In the genomic region with DNA sequence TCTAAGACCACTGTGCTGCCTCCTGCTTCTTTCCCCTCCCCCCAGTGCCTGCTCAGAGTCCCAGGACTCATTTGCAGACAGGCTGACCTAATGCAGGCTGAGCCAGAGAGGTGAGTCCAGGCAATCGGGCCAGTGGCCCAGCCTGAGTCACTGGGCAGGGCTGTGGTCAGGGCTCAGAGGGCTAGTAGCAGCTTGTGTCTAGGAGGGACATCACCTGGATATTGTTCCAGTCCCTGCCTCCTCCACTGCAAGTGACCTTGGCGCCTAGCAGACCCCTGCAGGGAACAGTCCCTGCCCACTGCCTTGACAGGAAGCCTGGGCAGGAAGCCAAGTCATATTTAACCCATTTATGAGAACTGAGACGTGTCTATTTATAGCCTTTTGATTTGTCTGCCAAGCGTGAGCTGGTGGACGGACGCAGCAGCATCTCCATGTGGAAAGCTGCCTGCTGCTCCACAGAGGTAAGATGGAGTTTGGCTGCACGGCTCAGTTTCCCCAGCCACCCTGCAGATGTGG, we compare ENCODE assay signal across 8 mouse cellular contexts. TPM values are rescaled to one million over a fixed set of nuclear protein-coding genes. Genes with fewer than 3 reads are reported as not detected.
DNase-seq lines count a peak whose midpoint lies in the region; ATAC-seq and TF ChIP-seq lines count a peak whose summit lies in the region.

No protein-coding gene starts in this region.

- no peaks in the 10 kb centered on the region for H3K27me3 ChIP-seq in forebrain, postnatal 0 days (ENCODE audit: insufficient read depth, low read length)
- no peaks in the 10 kb centered on the region for H3K27me3 ChIP-seq in forebrain, embryonic 15.5 days
- H3K27me3 ChIP-seq in liver, embryonic 11.5 days (replicated peaks; ENCODE audit: control insufficient read depth, insufficient read depth, low read length): no peaks in the 10 kb centered on the region

- H3K9me3 ChIP-seq in forebrain, postnatal 0 days (ENCODE audit: low read length): no peaks in the 10 kb centered on the region
- no peaks in the 10 kb centered on the region for H3K9me3 ChIP-seq in forebrain, embryonic 15.5 days
- no peaks in the 10 kb centered on the region for H3K9me3 ChIP-seq in liver, embryonic 11.5 days (ENCODE audit: control insufficient read depth, low read length)

- no peak overlapping the region for H3K9ac ChIP-seq in forebrain, postnatal 0 days
- H3K9ac ChIP-seq in forebrain, embryonic 15.5 days (replicated peaks): no peak overlapping the region
- H3K9ac ChIP-seq in liver, embryonic 11.5 days (ENCODE audit: low read depth, low read length): no peak overlapping the region

- H3K4me3 ChIP-seq in forebrain, postnatal 0 days (ENCODE audit: low read depth, low read length): no peak overlapping the region
- H3K4me3 ChIP-seq in forebrain, embryonic 15.5 days: no peak overlapping the region
- no peak overlapping the region for H3K4me3 ChIP-seq in liver, embryonic 11.5 days (ENCODE audit: low read depth, low read length)

- H3K36me3 ChIP-seq in forebrain, postnatal 0 days (ENCODE audit: insufficient read depth): no peaks in the 10 kb centered on the region
- no peaks in the 10 kb centered on the region for H3K36me3 ChIP-seq in forebrain, embryonic 15.5 days
- H3K36me3 ChIP-seq in liver, embryonic 11.5 days (ENCODE audit: control insufficient read depth, insufficient read depth, low read length): no peaks in the 10 kb centered on the region

- H3K27ac ChIP-seq in forebrain, postnatal 0 days (ENCODE audit: low read depth, low read length): no peak overlapping the region
- no peak overlapping the region for H3K27ac ChIP-seq in forebrain, embryonic 15.5 days (replicated peaks)
- H3K27ac ChIP-seq in liver, embryonic 11.5 days (ENCODE audit: low read depth, low read length): no peak overlapping the region

- peak; percentile 45 for DNase-seq in forebrain, postnatal 0 days
- DNase-seq in adrenal gland, postnatal 14 days: peak; percentile 87
- DNase-seq in frontal cortex, postnatal 36 days (ENCODE audit: low spot score in 2 of 2): peak; percentile 5 to 26
- DNase-seq in induced T-regulatory cell, adult 2 months (ENCODE audit: low read depth): peak; percentile 78
- DNase-seq in liver, embryonic 11.5 days (ENCODE audit: low spot score): no peak
- DNase-seq in ovary, adult 18-20 months (ENCODE audit: low spot score): peak; percentile 57
- peak; percentile 22 for DNase-seq in thymus, postnatal 0 days (ENCODE audit: low spot score)

- 31% methylated on average over 7 of the region's 7 CpGs for WGBS in forebrain, postnatal 0 days
- 41% methylated on average over 7 of the region's 7 CpGs for WGBS in forebrain, embryonic 15.5 days
- 20% methylated on average over 7 of the region's 7 CpGs for WGBS in liver, embryonic 11.5 days

- H3K4me2 ChIP-seq in forebrain, postnatal 0 days (ENCODE audit: low read depth): no peak overlapping the region
- H3K4me2 ChIP-seq in forebrain, embryonic 15.5 days (replicated peaks): no peak overlapping the region
- H3K4me2 ChIP-seq in liver, embryonic 11.5 days: peak overlapping the region; percentile 10; the same call in 1 of the 2 replicates

- peak; percentile 25; the same call in 1 of the 2 replicates for ATAC-seq in forebrain, postnatal 0 days
- no peak for ATAC-seq in forebrain, embryonic 15.5 days (replicated peaks)
- ATAC-seq in liver, embryonic 11.5 days (replicated peaks; ENCODE audit: low FRiP score): peak; percentile 39; the same call in 1 of the 2 replicates

- no peak for TF ChIP-seq CTCF in forebrain, postnatal 0 days (IDR thresholded peaks at IDR 0.05; ENCODE audit: low read depth)

- no peaks in the 10 kb centered on the region for H3K4me1 ChIP-seq in forebrain, postnatal 0 days (ENCODE audit: insufficient read depth)
- H3K4me1 ChIP-seq in forebrain, embryonic 15.5 days: no peaks in the 10 kb centered on the region
- H3K4me1 ChIP-seq in liver, embryonic 11.5 days (replicated peaks; ENCODE audit: control insufficient read depth, insufficient read depth, low read length): peaks cover 8% of the 10 kb centered on the region; the same call in 1 of the 2 replicates

RNA-seq across cellular contexts. Expression of gene Fam187b, which starts 27.0 kb away (rescaled TPM):
- 0.08 and 0.48 TPM in 2 replicates for total RNA-seq in forebrain, postnatal 0 days (2014; rRNA removed)
- polyA plus RNA-seq in forebrain, postnatal 0 days (2015; fragmentation: Nextera tagmentation; extraction: Ambion mirVana): 0.50 and 0.78 TPM in 2 replicates
- polyA plus RNA-seq in forebrain, embryonic 15.5 days (2015; fragmentation: Nextera tagmentation; extraction: Ambion mirVana): 0.34 and 0.62 TPM in 2 replicates
- total RNA-seq in adrenal gland, postnatal 14 days (2021): 0.34 and 1.1 TPM in 2 replicates
- polyA plus RNA-seq in liver, embryonic 11.5 days (2014; fragmentation: Nextera tagmentation; extraction: Ambion mirVana): 3.2 and 4.1 TPM in 2 replicates
- 1.3 and 1.6 TPM in 2 replicates for polyA plus RNA-seq in thymus, postnatal 0 days (2015; fragmentation: Nextera tagmentation; extraction: Ambion mirVana)

RNA-seq across cellular contexts. Expression of gene Lsr, which starts 27.3 kb away (rescaled TPM):
- total RNA-seq in forebrain, postnatal 0 days (2014; rRNA removed): 17.6 and 19.3 TPM in 2 replicates
- 25.1 and 25.9 TPM in 2 replicates for polyA plus RNA-seq in forebrain, postnatal 0 days (2015; fragmentation: Nextera tagmentation; extraction: Ambion mirVana)
- 16.0 and 20.0 TPM in 2 replicates for polyA plus RNA-seq in forebrain, embryonic 15.5 days (2015; fragmentation: Nextera tagmentation; extraction: Ambion mirVana)
- total RNA-seq in adrenal gland, postnatal 14 days (2021): 6.7 and 19.9 TPM in 2 replicates
- polyA plus RNA-seq in liver, embryonic 11.5 days (2014; fragmentation: Nextera tagmentation; extraction: Ambion mirVana): 39.7 and 43.0 TPM in 2 replicates
- 12.7 and 13.8 TPM in 2 replicates for polyA plus RNA-seq in thymus, postnatal 0 days (2015; fragmentation: Nextera tagmentation; extraction: Ambion mirVana)

RNA-seq across cellular contexts. Expression of gene Fxyd5, which starts 41.7 kb away (rescaled TPM):
- 10.9 and 19.9 TPM in 2 replicates for total RNA-seq in forebrain, postnatal 0 days (2014; rRNA removed)
- polyA plus RNA-seq in forebrain, postnatal 0 days (2015; fragmentation: Nextera tagmentation; extraction: Ambion mirVana): 25.1 and 30.4 TPM in 2 replicates
- polyA plus RNA-seq in forebrain, embryonic 15.5 days (2015; fragmentation: Nextera tagmentation; extraction: Ambion mirVana): 13.4 and 14.7 TPM in 2 replicates
- 32.7 and 63.0 TPM in 2 replicates for total RNA-seq in adrenal gland, postnatal 14 days (2021)
- polyA plus RNA-seq in liver, embryonic 11.5 days (2014; fragmentation: Nextera tagmentation; extraction: Ambion mirVana): 28.1 and 31.1 TPM in 2 replicates
- polyA plus RNA-seq in thymus, postnatal 0 days (2015; fragmentation: Nextera tagmentation; extraction: Ambion mirVana): 113 and 125 TPM in 2 replicates

RNA-seq across cellular contexts. Expression of gene Usf2, which starts 44.0 kb away (rescaled TPM):
- total RNA-seq in forebrain, postnatal 0 days (2014; rRNA removed): 81.4 and 93.9 TPM in 2 replicates
- polyA plus RNA-seq in forebrain, postnatal 0 days (2015; fragmentation: Nextera tagmentation; extraction: Ambion mirVana): 18.9 and 22.6 TPM in 2 replicates
- 24.8 and 28.9 TPM in 2 replicates for polyA plus RNA-seq in forebrain, embryonic 15.5 days (2015; fragmentation: Nextera tagmentation; extraction: Ambion mirVana)
- total RNA-seq in adrenal gland, postnatal 14 days (2021): 111 and 115 TPM in 2 replicates
- polyA plus RNA-seq in liver, embryonic 11.5 days (2014; fragmentation: Nextera tagmentation; extraction: Ambion mirVana): 17.8 and 19.9 TPM in 2 replicates
- 20.7 and 23.6 TPM in 2 replicates for polyA plus RNA-seq in thymus, postnatal 0 days (2015; fragmentation: Nextera tagmentation; extraction: Ambion mirVana)

RNA-seq across cellular contexts. Expression of gene Fxyd7, which starts 50.7 kb away (rescaled TPM):
- 74.3 and 92.0 TPM in 2 replicates for total RNA-seq in forebrain, postnatal 0 days (2014; rRNA removed)
- 167 and 231 TPM in 2 replicates for polyA plus RNA-seq in forebrain, postnatal 0 days (2015; fragmentation: Nextera tagmentation; extraction: Ambion mirVana)
- 49.2 and 60.4 TPM in 2 replicates for polyA plus RNA-seq in forebrain, embryonic 15.5 days (2015; fragmentation: Nextera tagmentation; extraction: Ambion mirVana)
- 3.6 and 10.7 TPM in 2 replicates for total RNA-seq in adrenal gland, postnatal 14 days (2021)
- polyA plus RNA-seq in liver, embryonic 11.5 days (2014; fragmentation: Nextera tagmentation; extraction: Ambion mirVana): 1.9 and 2.6 TPM in 2 replicates
- 0.35 and 0.48 TPM in 2 replicates for polyA plus RNA-seq in thymus, postnatal 0 days (2015; fragmentation: Nextera tagmentation; extraction: Ambion mirVana)
